Comparison of ENCODE assay signal across 9 mouse cellular contexts in genomic region chr6:116106967-116107470, GRCm38 (mm10).
A peak's percentile ranks its signal among the peaks of the same experiment; 100 is the strongest.
DNase-seq lines count a peak whose midpoint lies in the region; ATAC-seq and TF ChIP-seq lines count a peak whose summit lies in the region.
"Had no signal": no experiment of that assay in that cellular context is flagged by ENCODE, and none has a peak within 500 bp of the region (broad histone marks: within the 10 kb centered on the region; RNA-seq: fewer than 3 reads in every experiment).

No protein-coding gene starts in this region.

- peak overlapping the region; percentile 71 for H3K4me3 ChIP-seq in heart, embryonic 15.5 days
- peak overlapping the region; percentile 51 for H3K4me3 ChIP-seq in bone marrow, adult 2 months (replicated peaks; ENCODE audit: control insufficient read depth, low read depth, low read length)
- H3K4me3 ChIP-seq in hindbrain, embryonic 10.5 days: peak overlapping the region; percentile 71
- H3K4me3 ChIP-seq in midbrain, embryonic 10.5 days: peak overlapping the region; percentile 78

- no peaks in the 10 kb centered on the region for H3K9me3 ChIP-seq in heart, embryonic 15.5 days (replicated peaks)
- H3K9me3 ChIP-seq in hindbrain, embryonic 10.5 days: no peaks in the 10 kb centered on the region
- no peaks in the 10 kb centered on the region for H3K9me3 ChIP-seq in midbrain, embryonic 10.5 days (replicated peaks)
- H3K9me3 ChIP-seq: G1E had no signal

- ATAC-seq in heart, embryonic 15.5 days (replicated peaks; ENCODE audit: insufficient number of reproducible peaks, insufficient read depth, low FRiP score, low read depth): peak; percentile 37

- no peak for TF ChIP-seq POLR2A in bone marrow, adult 2 months (IDR thresholded peaks at IDR 0.05; ENCODE audit: borderline replicate concordance, control insufficient read depth, low read depth, low read length)

- H3K9ac ChIP-seq in heart, embryonic 15.5 days: peak overlapping the region; percentile 64

- intact Hi-C loops in heart, postnatal 14 days (cut with DNase I): loop anchor here (5.0 kb wide), 1 partner anchor 60 kb away; no protein-coding TSS in a partner anchor

- H3K4me1 ChIP-seq in heart, embryonic 15.5 days (replicated peaks): peaks cover 15% of the 10 kb centered on the region
- no peaks in the 10 kb centered on the region; the same call in 1 of the 2 replicates for H3K4me1 ChIP-seq in bone marrow, adult 2 months (ENCODE audit: control insufficient read depth, insufficient read depth, low read length)
- peaks cover 32% of the 10 kb centered on the region for H3K4me1 ChIP-seq in hindbrain, embryonic 10.5 days (replicated peaks)
- H3K4me1 ChIP-seq in midbrain, embryonic 10.5 days: peaks cover 29% of the 10 kb centered on the region

- H3K4me2 ChIP-seq in heart, embryonic 15.5 days: peak overlapping the region; percentile 89

- 4% methylated on average over 6 of the region's 6 CpGs for WGBS in heart, embryonic 15.5 days
- 26% methylated on average over 6 of the region's 6 CpGs for WGBS in bone marrow, adult 2 months
- WGBS in hindbrain, embryonic 10.5 days: 1% methylated on average over 6 of the region's 6 CpGs
- WGBS in midbrain, embryonic 10.5 days: 2% methylated on average over 6 of the region's 6 CpGs

- no peaks in the 10 kb centered on the region for H3K36me3 ChIP-seq in heart, embryonic 15.5 days
- H3K36me3 ChIP-seq in hindbrain, embryonic 10.5 days: no peaks in the 10 kb centered on the region
- no peaks in the 10 kb centered on the region for H3K36me3 ChIP-seq in midbrain, embryonic 10.5 days

- no peak for DNase-seq in heart, postnatal 14 days
- DNase-seq in hindbrain, embryonic 10.5 days (ENCODE audit: low spot score): no peak
- DNase-seq in midbrain, embryonic 10.5 days (ENCODE audit: low spot score): no peak
- DNase-seq in ovary, postnatal 14 days (ENCODE audit: low spot score): no peak
- no peak for DNase-seq in frontal cortex, postnatal 36 days (ENCODE audit: low spot score in 2 of 2)
- no peak for DNase-seq in right cerebral cortex, postnatal 14 days

- no peaks in the 10 kb centered on the region for H3K27me3 ChIP-seq in heart, embryonic 15.5 days
- H3K27me3 ChIP-seq in hindbrain, embryonic 10.5 days (ENCODE audit: insufficient read depth, poor library complexity, severe bottlenecking): no peaks in the 10 kb centered on the region
- H3K27me3 ChIP-seq in midbrain, embryonic 10.5 days (ENCODE audit: low read depth, poor library complexity, severe bottlenecking): no peaks in the 10 kb centered on the region

- peak overlapping the region; percentile 90 for H3K27ac ChIP-seq in heart, embryonic 15.5 days
- H3K27ac ChIP-seq in bone marrow, adult 2 months (ENCODE audit: control insufficient read depth, insufficient read depth, low read depth, low read length, poor library complexity): no peak overlapping the region
- peak overlapping the region; percentile 89 for H3K27ac ChIP-seq in hindbrain, embryonic 10.5 days
- peak overlapping the region; percentile 86 for H3K27ac ChIP-seq in midbrain, embryonic 10.5 days (replicated peaks)

- TF ChIP-seq CTCF in bone marrow, adult 2 months (IDR thresholded peaks at IDR 0.05; ENCODE audit: control insufficient read depth, insufficient read depth, low read length): no peak
